Mouse (Mus musculus) regulatory T cell (primary cell): ENCODE results near the gene Gjd3.

Experiments
- in situ Hi-C: fragments of 300-600 bp; cut with MboI, MseI; formaldehyde crosslinking; loops from one replicate; pipeline ENCODE4 v1.15.1; 2025; ENCODE audit warnings: high pct_unique_total_duplicates

The Gjd3 gene

DNA sequence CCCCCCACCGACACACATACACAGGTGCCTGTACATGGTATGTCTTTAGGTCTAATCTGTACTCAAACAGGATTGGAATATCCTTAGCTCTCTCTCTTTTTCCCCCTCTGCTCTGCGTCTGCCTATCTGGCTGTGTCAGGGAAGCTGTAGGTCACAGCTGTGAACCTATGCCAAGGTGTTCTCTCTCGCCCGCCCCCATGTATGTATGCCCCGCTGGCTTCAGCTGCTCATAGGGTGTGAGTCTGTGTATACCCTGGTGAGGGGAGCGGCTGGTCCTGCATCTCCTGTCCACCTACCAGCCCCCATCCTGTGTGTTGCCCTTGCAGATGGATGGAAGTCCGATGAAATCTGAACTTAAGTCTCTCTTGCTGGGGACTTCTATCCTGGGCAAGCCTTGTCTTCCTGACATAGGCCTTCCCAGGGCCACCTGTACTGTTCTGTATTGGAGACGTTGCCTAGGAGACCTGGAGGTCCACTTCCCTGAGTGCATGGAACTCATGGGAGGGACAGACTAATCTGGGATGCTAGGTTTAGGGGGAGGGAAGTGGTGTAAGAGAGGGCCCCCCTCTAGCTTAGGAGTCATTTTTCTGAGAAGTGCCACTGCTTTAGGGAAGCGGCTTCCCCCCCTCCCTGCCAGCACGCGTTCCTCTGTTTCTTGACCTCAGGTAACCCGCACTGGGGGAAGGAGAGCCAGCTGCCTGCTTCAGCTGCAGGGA lies 33.4 kb downstream of the Gjd3 start:
- in situ Hi-C loops, result no loop called here

DNA sequence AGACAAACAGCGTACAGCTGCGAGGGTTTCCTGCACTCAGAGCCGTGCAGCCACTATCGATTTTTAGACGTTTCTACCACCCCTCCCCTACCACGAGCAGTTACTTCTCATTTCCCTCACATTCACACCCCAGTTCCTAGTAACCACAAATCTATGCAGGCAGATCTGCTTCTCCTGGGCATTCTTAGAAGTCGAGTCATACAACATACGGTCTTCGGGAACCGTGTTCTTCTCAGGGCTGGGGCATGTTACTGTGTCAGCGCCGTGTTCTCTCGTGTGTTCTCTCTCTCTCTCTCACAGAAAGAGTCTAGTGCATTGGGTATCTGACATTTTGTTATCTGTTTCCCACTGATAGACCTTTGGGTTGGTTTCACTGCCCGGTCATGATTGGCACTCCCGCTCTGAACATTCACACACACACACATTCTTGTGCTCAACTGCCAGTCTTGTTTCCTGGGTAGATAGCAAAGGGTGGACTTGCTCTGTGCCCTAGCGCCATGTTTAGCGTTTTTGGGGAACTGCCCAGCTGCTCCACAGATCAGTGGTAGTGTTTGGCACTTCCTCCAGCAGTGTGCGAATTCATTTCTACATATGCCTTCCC lies 34.7 kb downstream of the Gjd3 start:
- in situ Hi-C loops, result no loop called here

DNA sequence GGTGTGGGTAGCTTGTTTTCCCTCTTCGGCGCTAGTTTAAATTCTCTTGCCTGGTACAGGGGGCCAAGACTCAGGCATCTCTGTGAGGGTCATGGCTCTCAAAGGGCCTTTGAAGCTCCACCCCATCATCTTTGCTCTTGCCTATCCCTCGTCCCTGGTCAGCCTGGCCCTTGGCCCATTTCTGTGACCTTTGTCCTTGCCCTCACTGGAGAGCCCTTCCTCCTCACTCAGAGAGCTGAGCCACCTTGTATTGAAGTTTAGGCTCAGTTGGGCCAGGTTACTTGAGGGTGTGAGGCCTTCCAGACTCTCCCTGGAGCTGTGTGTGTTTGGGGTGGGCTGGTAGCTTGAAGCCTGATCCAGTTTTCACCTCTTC lies 37.2 kb downstream of the Gjd3 start:
- in situ Hi-C loops, result no loop called here

DNA sequence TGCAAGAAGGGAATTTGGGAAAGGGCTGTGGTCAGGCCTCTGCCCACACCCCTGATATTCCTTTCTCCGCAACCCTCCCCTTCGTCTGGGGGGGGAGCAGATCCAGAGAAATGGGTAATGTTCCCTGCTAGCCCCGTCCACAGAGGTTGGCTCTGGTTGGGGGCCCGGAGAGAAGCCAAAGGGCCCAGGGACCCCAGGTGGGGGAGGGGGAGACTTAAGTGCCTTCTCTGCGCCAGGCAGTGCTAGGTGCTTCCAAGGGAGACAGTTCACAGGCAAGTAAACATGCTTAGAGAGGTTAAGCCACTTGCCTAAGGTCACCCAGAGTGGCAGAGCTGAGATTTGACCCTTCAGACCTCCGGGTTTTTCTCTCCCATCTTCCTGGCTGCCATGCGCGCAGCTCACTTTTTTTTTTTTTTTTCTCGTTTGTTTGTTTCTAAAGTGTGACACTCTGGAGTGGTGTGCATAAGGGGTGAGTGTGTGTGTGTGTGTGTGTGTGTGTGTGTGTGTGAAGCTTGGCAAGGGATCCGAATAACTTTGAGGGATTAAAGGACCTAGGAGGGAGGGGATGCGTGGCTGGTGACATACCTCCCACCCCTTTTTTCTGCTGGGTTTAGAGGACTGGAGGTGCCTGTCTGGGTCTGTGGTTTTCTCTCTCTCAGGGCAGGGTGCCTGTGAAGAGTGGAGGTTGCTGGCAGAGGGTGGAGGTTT lies 37.8 kb downstream of the Gjd3 start:
- in situ Hi-C loops, result no loop called here

DNA sequence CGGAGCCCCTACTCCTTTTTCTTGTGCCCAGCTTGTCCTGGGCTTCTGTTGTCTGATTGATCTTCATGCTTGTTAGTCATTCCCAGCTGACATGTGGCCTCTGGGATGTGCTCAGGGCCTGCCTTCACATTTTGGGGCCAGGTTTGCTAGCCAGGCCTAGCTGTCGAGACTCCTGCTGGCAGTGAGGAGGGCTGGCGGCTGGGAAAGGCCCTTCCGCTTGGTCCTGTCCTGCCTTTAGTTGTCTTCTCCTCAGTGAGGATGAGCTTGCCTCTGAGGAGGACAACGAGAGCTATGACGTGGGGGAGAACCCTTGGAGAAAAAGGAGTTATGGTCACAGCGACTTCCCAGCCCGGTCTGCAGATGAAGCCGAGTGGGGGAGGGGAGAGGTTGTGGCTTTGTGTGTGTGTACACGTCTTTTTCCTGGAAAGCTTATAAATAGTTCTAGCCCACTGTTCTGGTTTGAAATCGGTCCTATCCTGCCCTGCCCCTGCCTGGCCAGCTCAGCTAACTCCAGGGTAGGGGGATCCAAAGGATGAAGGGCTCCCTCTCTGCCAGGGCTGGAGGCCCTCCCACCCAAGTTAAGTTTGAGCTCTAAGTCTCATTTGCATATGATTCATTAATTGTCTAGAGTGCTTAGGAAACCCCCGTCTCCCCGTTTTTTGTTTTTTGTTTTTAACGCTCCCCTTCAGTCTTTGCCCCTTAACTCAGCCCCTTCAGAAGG lies 38.9 kb downstream of the Gjd3 start:
- in situ Hi-C loops, result no loop called here

DNA sequence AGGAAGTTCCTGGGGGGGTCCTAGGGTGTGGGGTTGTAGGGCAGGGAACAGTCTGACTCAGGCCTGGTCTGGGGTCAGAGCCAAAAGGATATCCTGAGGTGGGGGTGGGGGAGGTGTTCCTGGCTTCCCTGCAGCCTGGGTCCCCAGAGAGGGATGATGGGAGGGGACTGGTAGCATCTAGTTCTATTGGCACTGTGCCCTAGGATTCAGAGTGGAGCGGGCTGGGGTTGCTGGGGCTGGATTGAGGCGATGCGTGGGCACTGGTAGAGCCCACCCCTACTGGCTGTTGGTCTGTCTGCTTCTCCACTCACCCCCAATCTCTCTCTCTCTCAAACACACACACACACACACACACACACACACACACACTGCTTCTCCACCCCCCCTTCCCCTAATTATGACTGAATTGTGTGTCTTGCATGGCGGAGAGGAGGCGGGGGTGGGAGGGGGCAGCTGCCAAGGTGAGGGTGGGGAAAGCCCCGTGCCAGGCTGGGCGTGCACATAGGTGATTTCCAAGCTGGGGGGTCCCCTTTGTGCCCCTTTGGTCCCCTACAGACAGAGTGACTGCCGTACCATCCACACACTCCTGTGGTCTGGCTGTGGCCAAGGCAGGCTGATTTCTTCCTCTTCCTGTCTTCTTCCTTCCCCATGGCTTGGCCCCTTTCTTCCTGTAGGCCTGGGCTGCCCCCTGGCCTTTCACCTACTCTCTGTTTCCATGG lies 39.7 kb downstream of the Gjd3 start:
- in situ Hi-C loops, result no loop called here

DNA sequence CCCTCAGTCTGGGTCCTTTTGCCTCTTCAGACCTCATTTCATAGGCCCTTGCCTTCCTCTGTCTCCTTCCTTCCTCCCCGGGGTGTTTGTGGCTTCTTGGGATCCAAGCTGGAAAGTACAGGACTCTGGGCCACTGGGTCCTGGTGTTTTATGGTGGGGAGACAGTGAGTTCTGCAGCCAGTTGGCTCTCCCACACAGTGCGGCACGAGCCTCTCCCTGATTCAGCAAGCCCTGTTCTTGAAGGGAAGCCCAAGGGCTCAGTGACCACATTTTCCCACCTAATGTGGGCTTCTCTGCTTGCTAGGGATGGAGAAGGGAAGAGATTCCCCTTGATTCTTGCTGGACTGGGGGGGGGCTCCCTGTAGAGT lies 40.3 kb downstream of the Gjd3 start:
- in situ Hi-C loops, result no loop called here

DNA sequence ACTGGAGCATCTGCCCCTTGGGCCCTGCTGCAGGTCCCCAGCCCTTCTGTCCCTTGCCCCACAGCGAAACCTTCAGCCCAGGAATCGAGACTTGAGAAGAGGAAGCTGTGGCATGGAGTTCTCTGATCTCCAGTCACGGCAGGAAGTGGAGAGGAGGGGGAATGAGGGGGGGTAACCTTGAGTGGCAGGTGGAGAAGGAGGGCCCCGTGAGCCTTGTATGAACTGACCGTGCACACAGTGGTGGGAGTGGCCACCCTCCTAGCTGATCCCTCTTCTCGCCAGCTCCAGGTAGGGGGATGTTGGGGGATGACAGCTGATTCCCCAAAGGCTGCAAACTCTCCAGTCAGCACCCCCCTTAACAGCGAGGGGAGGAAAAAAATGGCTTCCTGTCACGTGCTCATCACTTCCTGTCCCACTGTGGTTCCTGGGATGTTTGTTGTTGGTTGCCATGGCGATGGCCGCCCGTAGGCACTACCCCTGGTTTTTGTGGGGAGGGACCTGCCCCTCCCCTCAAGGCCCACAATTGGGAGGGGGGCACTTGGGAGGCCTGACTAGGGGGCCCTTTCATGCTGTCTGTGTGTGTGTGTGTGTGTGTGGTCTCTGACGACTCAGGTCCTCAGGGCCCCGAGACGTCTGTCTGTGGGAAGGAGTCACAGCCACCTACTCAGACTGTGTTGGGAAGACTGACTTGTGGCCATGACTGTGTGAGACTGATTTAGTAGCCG lies 40.8 kb downstream of the Gjd3 start:
- in situ Hi-C loops, result no loop called here

DNA sequence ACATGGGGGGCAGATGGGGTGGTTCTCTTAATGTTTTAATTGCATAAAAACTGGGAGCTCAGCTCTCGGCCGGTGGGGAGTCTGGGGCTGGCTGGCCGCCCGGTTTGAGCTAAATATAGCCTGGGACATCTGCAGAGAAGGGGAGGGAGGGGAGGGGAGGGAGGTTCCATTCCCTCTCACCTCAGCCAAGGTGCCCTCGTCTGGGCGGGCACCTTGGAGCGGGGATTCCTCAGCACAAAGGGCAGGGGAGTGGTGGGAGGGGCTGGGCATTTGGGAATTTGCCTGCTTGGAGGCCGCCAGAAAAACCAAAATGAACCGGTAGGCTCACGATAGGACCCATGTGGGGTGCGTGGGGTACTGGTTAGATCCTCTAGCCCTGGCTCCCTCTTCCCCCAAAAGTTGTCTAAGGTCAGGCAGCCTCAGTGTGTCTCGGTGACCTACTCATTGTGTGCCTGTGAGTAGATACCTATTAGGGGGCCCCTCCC lies 41.4 kb downstream of the Gjd3 start:
- in situ Hi-C loops, result no loop called here

DNA sequence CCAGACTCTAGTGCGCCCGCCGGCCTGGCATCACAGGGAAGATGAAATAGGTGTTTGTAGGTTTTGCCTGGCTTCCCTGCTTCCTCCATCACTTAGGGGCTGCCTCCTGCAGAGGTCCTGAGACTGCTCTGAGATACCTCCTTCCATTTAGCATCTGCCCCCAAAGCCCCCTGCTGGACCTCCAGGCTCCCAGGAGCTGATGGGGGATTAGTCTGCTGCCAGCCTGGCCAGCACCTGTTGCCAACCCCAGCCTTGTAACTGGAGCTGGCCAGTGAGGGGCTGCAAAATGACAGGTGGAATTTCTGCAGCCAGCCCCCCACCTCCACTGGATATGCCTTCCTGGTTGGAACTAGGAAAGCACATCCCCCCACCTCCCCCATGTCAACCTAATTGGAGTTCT lies 42.0 kb downstream of the Gjd3 start:
- in situ Hi-C loops, result no loop called here

DNA sequence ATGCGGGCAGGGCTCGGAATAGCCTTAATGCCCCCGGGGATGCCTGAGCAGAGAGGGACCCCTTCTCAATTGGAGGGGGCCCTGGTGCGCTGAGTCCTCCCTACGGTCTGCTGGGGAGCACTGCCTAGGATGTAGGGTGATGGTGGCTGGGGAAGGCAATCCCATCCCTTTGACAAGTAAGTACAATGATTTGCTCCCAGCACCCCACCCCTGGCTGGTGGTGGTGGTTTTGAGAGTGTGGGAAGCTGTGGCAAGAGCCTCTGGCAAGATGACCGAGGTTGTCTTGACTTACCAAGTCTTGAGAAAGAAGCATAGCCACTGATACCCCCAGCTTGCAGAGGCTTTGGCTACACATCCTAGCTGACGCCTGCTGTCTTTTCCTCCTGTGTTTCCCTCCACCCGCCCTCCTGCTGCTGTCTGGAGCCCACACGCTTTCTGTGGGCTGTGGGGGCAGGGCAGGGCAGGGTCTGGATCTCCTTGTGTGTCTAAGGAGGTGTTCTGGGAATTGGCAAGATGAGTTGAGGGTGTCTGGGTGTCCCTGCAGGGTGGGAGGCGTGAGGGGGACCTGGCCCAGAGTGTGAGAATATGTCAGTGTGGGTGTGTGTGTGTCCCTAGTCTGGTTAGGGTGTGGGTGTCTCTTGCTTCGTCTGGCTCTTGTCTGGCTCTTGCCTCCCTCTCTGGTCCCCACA lies 42.7 kb downstream of the Gjd3 start:
- in situ Hi-C loops, result loop anchor here (5.0 to 10.0 kb wide), 2 partner anchors 32 to 185 kb away; no protein-coding TSS in a partner anchor

DNA sequence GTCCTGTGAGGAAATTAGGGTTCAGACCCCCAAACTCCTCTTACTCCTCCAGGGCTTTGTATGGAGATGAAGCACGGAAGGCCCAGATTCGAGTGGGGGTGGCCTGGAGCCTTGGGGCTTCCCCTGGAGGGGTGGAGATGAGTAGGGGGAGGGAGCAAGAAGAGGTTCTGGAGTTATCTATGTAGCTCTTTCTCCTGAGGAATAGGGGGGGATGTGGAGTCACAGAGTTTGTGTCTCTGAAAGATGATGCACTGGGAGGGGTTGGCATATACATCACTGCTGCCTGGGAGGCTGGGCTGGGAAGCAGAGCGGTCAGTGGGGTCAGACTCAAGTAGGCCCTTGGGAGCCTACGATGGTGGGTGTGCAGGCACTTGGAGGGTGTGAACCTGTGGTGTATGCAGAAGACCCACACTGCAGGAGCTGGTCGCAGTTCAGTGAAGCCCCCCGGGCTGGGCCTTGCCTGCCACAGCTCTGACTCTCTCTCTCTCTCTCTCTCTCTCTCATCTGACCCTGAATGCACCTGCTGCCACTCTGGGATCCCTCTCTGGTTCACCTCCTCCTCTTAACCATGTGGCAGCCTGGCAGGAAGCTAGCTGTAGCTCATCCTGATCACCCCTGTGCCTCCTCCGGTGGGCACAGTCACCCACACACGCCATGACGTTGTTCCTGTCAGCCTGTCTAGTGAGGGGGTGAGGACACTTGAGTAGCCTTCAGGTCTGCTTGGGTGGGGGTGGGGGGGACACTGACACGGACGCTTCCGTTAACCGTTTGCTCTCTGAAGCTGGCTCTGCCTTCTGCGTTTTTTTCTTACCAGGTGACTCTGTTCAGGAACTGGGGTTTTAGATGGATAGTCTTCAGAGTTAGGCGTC lies 43.5 kb downstream of the Gjd3 start:
- in situ Hi-C loops, result loop anchor here (5.0 to 10.0 kb wide), 2 partner anchors 33 to 185 kb away; no protein-coding TSS in a partner anchor

DNA sequence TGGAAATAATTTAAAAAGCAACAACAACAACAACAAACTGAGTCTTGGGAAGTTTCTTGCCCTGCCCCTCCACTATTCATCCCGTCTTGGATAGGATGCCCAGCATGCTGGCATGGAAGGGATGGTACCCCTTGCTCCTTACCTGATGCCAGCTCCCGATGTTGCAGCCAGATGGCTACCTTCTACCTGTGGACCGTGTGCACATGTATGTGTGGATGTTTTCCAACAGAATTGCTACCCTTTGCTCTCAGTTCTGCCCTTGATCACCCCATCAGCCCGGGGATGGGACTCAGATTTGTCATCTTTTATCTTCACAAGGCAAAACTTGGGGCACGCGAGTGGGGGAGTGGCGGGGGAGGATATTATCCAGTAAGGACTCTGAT lies 44.1 kb downstream of the Gjd3 start:
- in situ Hi-C loops, result loop anchor here (5.0 to 10.0 kb wide), 2 partner anchors 34 to 186 kb away; no protein-coding TSS in a partner anchor

DNA sequence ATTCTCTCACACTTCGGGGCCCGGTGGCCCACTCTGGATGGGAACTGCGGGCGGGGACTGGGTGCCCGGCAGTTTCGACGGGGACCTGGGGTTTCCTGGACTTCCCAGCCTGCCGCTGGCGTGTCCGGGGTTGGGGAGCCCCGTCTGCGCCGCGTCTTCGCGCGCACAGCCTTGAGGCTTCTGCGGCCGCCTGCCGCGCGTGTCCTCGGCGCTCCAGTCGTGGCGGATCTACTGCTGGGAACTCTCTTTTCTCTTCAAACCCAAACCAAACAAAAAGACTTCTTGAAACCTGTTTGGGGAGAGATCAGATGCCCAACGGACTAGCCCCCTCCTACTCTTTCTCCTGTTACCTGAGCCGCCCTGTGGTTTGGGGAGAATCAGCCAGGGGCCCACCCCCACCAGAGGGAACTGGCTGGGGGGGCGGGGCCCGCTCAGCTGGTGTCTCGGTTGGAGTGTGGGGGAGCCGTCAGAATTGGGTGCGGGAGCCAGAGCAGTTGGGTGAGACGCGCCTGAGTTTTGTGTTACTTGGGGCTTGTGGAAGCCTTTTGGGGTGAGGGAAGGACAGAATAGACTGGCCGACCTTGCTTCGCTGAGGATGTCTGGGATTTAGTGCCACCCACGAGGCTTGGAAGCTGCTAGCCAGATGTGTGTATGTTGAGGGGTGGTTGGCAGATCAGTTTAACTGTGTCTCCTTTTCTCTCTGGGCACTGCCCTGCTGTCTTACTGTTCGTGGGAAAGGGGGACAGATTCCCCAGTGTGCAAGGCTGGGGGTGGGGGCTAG lies 44.7 kb downstream of the Gjd3 start:
- in situ Hi-C loops, result loop anchor here (5.0 to 10.0 kb wide), 2 partner anchors 34 to 187 kb away; no protein-coding TSS in a partner anchor

DNA sequence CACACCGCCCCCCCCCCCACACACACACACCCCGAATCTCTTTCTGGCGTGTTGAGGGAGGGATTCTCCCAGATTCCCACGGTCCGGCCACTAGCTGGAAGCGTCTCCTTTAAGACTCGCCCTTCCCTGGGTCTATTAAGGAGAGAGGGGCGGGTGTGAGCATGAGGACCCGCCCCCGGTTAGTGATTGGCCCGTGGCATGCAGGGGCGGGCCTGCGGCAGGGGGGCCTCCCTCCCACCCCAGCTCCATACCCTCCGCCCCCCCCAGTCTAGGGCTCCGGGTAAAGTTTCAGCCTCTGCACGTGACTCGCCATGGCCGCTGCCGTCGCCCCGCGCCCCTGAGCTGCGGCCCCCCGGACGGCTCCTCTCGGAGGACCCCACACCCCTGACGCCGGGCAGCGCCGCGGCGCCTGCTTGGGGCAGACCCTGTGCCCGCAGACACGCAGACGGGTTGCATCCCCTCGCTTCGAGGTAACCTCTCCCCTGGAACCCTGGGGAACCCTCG lies 45.4 kb downstream of the Gjd3 start:
- in situ Hi-C loops, result loop anchor here (5.0 to 10.0 kb wide), 2 partner anchors 35 to 187 kb away; no protein-coding TSS in a partner anchor

DNA sequence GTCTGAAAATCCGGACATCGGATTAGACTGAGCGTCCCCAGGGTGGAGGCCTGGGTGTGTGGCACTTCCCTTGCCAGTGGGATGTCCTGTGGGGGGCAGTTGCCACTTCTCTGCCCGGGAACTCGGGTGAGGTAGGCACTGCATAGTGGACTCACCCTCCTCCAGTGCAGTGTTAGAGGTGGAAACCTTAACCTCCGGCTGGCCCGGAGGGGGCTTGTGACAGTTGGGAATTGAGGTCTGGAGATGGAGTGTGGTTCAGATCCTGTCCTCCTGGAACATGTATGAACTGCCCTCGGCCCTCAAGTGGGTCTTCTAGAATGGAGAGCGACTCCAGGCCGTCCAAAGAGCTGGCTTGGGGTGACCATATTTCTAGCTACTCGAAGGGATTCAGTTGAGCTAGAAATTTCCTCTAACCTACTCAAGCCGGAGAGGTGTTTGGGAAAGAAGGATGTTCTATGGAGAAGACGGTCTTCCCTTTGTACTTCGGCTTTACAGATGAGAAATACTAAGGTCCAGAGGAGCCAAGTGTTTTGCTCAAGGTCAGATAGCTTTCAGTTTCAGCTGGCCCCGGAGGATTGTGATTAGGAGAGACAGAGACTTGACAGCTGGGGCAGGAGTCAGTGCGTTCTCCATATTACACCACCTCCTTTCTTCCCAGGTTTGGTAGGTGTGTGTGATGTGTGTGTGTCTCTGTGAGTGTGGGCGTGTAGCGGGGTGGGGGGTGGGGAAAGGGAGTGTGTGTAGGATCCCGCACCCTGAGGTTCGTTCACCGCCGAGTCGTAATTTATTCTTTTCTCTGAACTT lies 46.0 kb downstream of the Gjd3 start:
- in situ Hi-C loops, result loop anchor here (5.0 to 10.0 kb wide), 2 partner anchors 35 to 188 kb away; no protein-coding TSS in a partner anchor

DNA sequence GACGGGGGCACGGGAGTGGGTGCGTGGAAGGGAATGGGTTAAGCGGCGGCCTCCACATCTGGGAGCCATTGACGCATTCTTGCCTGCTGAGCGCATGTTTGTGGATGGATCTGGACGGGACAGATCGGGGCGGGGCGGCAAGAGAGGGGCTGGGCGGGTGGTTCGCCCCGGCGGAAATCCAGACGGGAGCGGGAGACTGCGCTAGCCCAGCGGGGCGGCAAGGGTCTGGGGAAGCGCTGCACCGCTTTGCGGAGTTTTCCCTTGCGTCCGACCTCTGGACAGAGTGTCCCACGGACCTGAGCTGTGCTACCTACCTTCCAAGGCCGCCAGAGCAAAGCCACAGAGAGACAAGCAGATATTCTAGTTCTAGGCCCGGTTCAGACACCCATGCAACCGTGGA lies 46.6 kb downstream of the Gjd3 start:
- in situ Hi-C loops, result loop anchor here (5.0 to 10.0 kb wide), 2 partner anchors 36 to 189 kb away; no protein-coding TSS in a partner anchor
